Mouse (Mus musculus) testis, adult 2 months (tissue): ENCODE data around the gene Mbd6. TPM values are rescaled to one million over a fixed set of nuclear protein-coding genes. Genes with fewer than 3 reads are reported as not detected.

ENCODE experiments used
- H3K27ac ChIP-seq: fragments of 200-500 bp; 2 replicates; pipeline ENCODE4 v1.5.1; 2012; ENCODE audit warnings: low read depth, low read length; ENCODE audit not compliant: control insufficient read depth, insufficient read depth
- H3K27me3 ChIP-seq: fragments of 200-500 bp; 2 replicates; pipeline ENCODE4 v1.6.1; 2012; ENCODE audit warnings: mild to moderate bottlenecking, low read length, moderate library complexity; ENCODE audit not compliant: control insufficient read depth, insufficient read depth
- H3K36me3 ChIP-seq: fragments of 200-500 bp; 2 replicates; pipeline ENCODE4 v1.6.1; 2012; ENCODE audit warnings: mild to moderate bottlenecking, low read length; ENCODE audit not compliant: control insufficient read depth, insufficient read depth
- H3K4me1 ChIP-seq: fragments of 200-500 bp; 2 replicates; pipeline ENCODE4 v1.6.1; 2012; ENCODE audit warnings: low read length; ENCODE audit not compliant: control insufficient read depth, insufficient read depth
- H3K4me3 ChIP-seq: fragments of 200-500 bp; 2 replicates; pipeline ENCODE4 v1.5.1; 2012; ENCODE audit warnings: low read depth, mild to moderate bottlenecking, low read length, moderate library complexity, mixed read lengths; ENCODE audit not compliant: control insufficient read depth
- CTCF ChIP-seq: fragments of 200-500 bp; IDR thresholded peaks from 2 replicates; pipeline ENCODE4 v1.5.1; 2012; ENCODE audit warnings: low read depth, mild to moderate bottlenecking, inconsistent platforms, low read length, moderate library complexity; ENCODE audit not compliant: control insufficient read depth, insufficient read depth, insufficient replicate concordance
- POLR2A ChIP-seq: fragments of 200-500 bp; IDR thresholded peaks from 2 replicates; pipeline ENCODE4 v1.6.1; 2012; ENCODE audit warnings: low read depth, mild to moderate bottlenecking, inconsistent platforms, low read length, moderate library complexity; ENCODE audit not compliant: control insufficient read depth
- polyA plus RNA-seq: library from polyadenylated mRNA; depleted of rRNA; stranded (reverse); fragments of >200 nt; gene quantifications from 2 replicates; pipeline ENCODE4 v1.2.3, GENCODE M21; 2012

The Mbd6 gene
- polyA plus RNA-seq, 1 experiment, result 74.1 TPM

DNA sequence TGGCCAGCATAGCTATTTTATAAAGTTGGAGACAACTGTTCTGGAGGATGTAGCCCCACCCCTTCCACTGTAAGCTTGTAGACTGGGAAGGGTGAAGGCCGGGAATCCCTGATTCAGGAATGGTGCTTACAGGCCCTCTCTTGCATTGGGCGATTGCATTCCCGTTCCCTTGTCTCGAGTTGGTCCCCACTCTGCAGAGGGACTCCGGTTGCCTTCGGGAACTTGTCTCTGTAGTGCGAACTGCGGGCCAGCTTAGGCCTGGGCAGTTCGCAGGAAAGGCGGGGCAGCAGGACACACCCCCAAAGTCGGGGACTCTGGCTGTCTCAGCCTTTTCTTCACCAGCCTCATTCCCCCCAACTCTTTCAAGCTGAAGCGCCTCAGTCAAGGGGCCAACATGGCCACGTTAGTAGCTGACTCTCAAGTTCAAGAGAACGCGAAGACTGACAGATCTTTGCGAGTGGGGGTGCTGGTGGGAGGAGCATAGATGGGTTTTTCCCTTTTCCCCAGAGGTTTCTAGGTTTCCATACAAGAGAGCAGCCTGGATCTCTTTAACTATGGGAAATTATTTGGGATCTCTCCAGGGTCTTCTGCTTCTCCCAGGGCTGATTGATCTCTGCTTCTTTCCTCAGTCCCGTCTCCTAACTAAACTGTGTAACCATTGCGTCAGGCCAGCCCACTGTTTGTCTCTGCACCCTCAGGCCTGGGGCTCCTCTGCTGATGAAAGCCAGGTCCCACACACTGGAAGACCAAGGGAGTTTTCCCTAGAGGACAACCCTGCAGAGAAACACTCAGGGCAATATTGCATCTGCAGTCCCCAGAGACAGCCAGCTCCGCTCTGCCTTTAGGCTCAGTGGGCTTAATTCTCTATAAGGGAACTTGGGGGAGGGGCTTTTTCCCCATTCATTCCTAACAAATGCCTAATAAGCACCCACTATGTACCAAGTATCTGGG, 2.4 kb upstream of the Mbd6 start:
- Histone ChIP-seq H3K4me1 (peaks cover 22% of the 10 kb centered on the region), H3K36me3 (no peaks in the 10 kb centered on the region; the same call in 1 of the 2 replicates), H3K4me3 (peak overlapping the region; percentile 81), H3K27ac (peak overlapping the region; percentile 75), H3K27me3 (no peaks in the 10 kb centered on the region)
- TF ChIP-seq CTCF (no peak), POLR2A (no peak)

DNA sequence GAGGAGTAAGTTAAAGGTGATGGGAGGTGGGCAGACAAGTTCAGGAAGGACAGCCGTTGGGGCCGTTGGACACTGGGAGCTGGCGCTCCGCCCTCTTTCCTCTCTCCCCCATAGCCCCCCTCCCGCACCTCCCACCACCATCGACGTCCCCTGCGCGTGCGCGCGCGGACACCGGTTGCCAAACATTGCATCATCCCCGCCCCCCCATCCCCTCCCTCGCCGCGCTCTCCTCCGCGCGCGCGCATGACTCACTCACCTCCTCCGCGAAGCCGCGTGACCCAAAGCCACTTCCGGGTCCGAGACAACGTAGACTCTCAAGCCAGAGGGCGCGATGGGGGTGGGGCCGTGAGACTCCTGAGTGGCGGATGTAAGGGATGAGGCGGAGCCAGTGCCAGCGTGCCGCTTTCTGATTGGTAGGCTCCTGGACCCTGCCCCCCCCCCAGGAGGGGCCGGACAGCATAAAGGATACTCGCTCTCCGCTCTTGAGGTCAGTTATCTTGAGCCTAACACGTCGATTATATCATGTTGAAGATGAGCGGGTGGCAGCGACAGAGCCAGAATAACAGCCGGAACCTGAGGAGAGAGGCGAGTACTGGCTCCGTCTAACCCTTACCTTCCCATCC, 1.6 kb upstream of the Mbd6 start:
- H3K27ac ChIP-seq, result peak overlapping the region; percentile 100
- H3K36me3 ChIP-seq, result no peaks in the 10 kb centered on the region; the same call in 1 of the 2 replicates
- H3K27me3 ChIP-seq, result no peaks in the 10 kb centered on the region
- no peak for TF ChIP-seq CTCF
- TF ChIP-seq POLR2A, result peak; percentile 93
- peak overlapping the region; percentile 81 for H3K4me3 ChIP-seq
- peaks cover 22% of the 10 kb centered on the region for H3K4me1 ChIP-seq

DNA sequence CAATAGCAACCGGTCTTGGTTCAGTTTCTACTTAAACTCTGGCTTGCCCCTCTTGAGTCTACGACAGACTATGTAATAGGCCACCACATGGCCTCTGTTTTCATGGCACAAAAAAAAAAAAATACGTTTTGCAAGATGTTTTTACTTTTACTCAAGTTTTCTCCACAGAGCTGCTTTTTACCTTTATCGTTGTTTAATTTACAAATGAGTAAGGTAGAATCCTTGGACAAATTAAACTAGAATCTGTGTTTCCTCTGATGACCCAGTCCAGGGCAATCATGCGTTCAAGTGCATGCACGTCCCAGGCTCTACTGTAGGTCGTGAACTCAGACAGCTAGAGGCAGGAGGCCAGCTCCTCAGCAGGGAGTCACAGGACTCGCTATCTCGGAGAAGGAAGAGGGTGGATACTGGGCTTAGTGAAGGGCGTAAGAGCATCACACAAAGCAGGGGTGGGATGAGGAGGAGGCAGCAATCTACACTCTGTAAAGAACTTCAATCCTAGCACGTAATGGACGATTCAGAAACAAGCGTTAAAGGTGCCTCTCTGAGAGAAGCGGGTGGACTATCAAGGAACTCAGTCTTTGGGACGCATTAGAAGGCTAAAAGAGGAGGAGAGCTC, 864 bp upstream of the Mbd6 start:
- TF ChIP-seq CTCF, result no peak
- no peak for TF ChIP-seq POLR2A
- Histone ChIP-seq H3K4me1 (peaks cover 22% of the 10 kb centered on the region), H3K36me3 (no peaks in the 10 kb centered on the region; the same call in 1 of the 2 replicates), H3K27me3 (no peaks in the 10 kb centered on the region), H3K27ac (peak overlapping the region; percentile 100), H3K4me3 (peak overlapping the region; percentile 81)

DNA sequence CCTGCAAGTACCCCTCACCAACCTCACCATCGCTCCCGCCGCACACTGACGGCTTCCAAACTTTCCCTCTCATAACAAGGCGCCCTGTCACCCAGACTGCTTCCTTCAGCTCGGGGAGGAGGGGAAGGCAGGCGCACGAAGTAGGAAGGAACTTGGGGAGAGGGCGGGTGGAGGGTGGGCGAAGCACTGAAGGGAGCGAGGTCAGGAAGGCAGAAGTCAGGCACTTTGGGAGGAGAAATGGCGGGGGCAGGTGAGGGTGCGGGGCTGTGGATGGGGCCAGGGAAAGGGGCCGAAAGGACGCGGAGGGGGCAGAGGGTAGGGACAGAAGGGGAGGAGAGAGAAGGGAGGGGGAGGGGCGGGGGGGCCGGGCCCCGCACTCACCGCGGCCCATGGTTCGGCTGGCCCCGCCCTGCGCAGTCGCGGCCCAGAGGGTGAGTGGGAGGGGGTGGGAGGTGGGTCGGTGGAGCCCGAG, 454 bp downstream of the Mbd6 start:
- H3K4me1 ChIP-seq, result peaks cover 22% of the 10 kb centered on the region
- peak overlapping the region; percentile 84 for H3K27ac ChIP-seq
- no peaks in the 10 kb centered on the region; the same call in none of the 2 replicates for H3K36me3 ChIP-seq
- no peak for TF ChIP-seq POLR2A
- no peak for TF ChIP-seq CTCF
- H3K4me3 ChIP-seq, result peak overlapping the region; percentile 81
- no peaks in the 10 kb centered on the region for H3K27me3 ChIP-seq

DNA sequence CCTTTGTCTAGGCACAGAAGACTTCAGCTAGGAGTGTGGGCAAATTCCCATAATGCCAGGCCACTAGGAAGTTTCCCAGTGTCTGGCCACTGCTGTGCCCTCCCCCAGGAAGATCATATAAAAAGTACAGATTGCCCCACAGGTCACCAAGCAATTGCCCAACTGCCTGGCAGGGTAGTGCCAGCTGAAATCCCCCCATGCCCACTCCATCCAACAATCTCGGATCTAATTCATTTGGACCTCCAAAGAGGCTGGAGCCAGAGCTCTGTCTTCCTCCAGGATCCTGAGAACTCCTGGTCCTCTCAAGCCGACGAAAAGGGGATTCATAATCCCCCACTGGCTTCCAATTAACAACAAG, 903 bp downstream of the Mbd6 start:
- peaks cover 22% of the 10 kb centered on the region for H3K4me1 ChIP-seq
- no peaks in the 10 kb centered on the region for H3K27me3 ChIP-seq
- no peak for TF ChIP-seq CTCF
- no peak for TF ChIP-seq POLR2A
- H3K36me3 ChIP-seq, result no peaks in the 10 kb centered on the region; the same call in none of the 2 replicates
- H3K4me3 ChIP-seq, result peak overlapping the region; percentile 81
- peak overlapping the region; percentile 84 for H3K27ac ChIP-seq

DNA sequence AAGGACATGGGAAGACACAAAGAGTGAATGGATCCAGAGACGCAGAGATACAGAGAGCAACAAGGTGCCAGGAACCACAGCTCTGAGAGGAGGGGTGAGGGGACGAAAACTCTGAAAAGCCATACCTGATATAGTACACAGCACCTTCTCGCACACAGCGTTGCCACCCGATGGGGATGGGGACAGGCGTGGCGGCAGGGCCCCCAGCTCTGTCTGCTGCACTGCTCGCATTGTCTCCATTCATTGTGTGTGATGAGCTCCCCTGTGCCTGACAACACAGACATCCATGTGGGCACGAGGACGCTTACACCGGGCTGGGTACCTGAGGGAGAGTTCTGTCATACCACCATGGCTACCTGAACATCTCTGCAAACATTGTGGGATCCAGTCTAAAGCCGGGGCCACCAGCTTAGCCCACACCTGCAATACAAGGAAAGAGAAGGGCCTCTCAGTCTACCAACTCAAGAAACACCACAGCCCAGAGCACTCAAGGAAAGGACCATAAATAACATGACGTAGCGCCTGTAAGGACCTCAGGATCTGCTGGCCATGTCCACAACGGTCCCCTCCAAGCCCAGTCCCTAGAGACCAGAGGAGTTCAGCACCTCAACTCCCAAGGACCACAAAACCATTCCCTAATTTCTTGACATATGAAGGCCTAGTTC, 1.4 kb downstream of the Mbd6 start:
- Histone ChIP-seq H3K36me3 (no peaks in the 10 kb centered on the region; the same call in none of the 2 replicates), H3K27ac (peak overlapping the region; percentile 84), H3K27me3 (no peaks in the 10 kb centered on the region), H3K4me1 (peaks cover 22% of the 10 kb centered on the region), H3K4me3 (peak overlapping the region; percentile 81)
- TF ChIP-seq POLR2A (no peak), CTCF (no peak)

DNA sequence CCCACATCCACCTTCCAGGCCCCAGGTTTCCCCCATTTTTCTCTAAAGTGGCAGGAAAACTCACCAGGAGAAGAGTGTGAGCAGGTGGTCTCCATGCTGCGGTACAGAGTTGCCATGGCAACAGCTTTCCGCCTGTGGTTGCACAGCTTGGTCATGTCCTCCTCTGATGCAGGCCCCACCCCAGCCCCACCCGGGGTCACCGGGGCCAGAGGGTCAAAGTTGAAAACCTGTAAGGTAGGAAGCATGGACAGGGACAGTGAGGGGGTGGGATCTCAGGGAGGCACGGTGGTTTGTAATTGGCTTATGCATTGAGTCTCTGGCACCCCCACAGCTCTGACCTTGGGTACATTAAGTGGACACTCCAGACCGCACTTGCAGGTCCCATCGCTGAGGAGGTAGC, 2.1 kb downstream of the Mbd6 start:
- H3K4me1 ChIP-seq, result peaks cover 22% of the 10 kb centered on the region
- H3K27ac ChIP-seq, result no peak overlapping the region
- no peaks in the 10 kb centered on the region for H3K27me3 ChIP-seq
- no peaks in the 10 kb centered on the region; the same call in none of the 2 replicates for H3K36me3 ChIP-seq
- TF ChIP-seq POLR2A, result no peak; the same call in 1 of the 2 replicates
- TF ChIP-seq CTCF, result no peak
- peak overlapping the region; percentile 81 for H3K4me3 ChIP-seq
